Mouse (Mus musculus): ENCODE measurements around the gene Rnf220. TPM values are rescaled to one million over a fixed set of nuclear protein-coding genes. Genes with fewer than 3 reads are reported as not detected.

Rnf220 gene
- total and polyA plus RNA-seq, 3 experiments: 64.4 to 117 (median 86.8) TPM

GRCm38 (mm10) chr4:117494911-117495501, 1.8 kb downstream of the Rnf220 start:
- H3K79me2 ChIP-seq (replicated peaks; ENCODE audit: control insufficient read depth, extremely low read depth, insufficient read depth, poor library complexity, severe bottlenecking): no peaks in the 10 kb centered on the region
- peaks cover 0 to 7% of the 10 kb centered on the region in 2 experiments; a peak in 2 of 4 replicates for H3K4me1 ChIP-seq (ENCODE audit: control insufficient read depth in 1 of 2, insufficient read depth in 2 of 2)
- no peaks in the 10 kb centered on the region for H3K27me3 ChIP-seq (replicated peaks)
- peak overlapping the region; percentile 76; the same call in 1 of the 2 replicates for H3K4me2 ChIP-seq (ENCODE audit: insufficient read depth, low read depth, poor library complexity, severe bottlenecking)
- H3K9me3 ChIP-seq (replicated peaks; ENCODE audit: low read length): peaks cover 28% of the 10 kb centered on the region
- no peak overlapping the region for H3K4me3 ChIP-seq (replicated peaks in 1 of 3; ENCODE audit: low read depth in 2 of 3, low read length in 2 of 3, poor library complexity in 1 of 3)
- dilution Hi-C loops (cut with MboI; ENCODE audit: extremely low pct_ligation_motif_present, extremely low pct_unique_long_range_greater_than_20kb, low sequenced_read_pairs): no loop called here
- DNase-seq (ENCODE audit: extremely low read depth): no peak
- H3K27ac ChIP-seq (ENCODE audit: insufficient read depth, low read depth): no peak overlapping the region
- in situ Hi-C loops (cut with MboI; ENCODE audit: low pct_ligation_motif_present, low pct_unique_long_range_greater_than_20kb, low sequenced_read_pairs): no loop called here
- TF ChIP-seq TCF12 (IDR thresholded peaks at IDR 0.05; ENCODE audit: low read depth, low read length) (no peak), KAT2A (IDR thresholded peaks at IDR 0.05; ENCODE audit: insufficient replicate concordance, low read length) (no peak), SMC3 (IDR thresholded peaks at IDR 0.05; ENCODE audit: low read depth, low read length) (no peak), MEF2A (IDR thresholded peaks at IDR 0.05; ENCODE audit: borderline replicate concordance, low read depth, low read length) (no peak), USF1 (IDR thresholded peaks at IDR 0.05; ENCODE audit: low read depth, low read length) (no peak), MYC (IDR thresholded peaks at IDR 0.05; ENCODE audit: low read depth, low read length) (no peak), CHD1 (IDR thresholded peaks at IDR 0.05; ENCODE audit: low read depth, low read length) (no peak), MXI1 (IDR thresholded peaks at IDR 0.05; ENCODE audit: low read depth, low read length) (no peak), MAFK (IDR thresholded peaks at IDR 0.05; ENCODE audit: insufficient replicate concordance, low read length) (no peak), SIN3A (IDR thresholded peaks at IDR 0.05; ENCODE audit: low read length) (no peak), IRF4 (IDR thresholded peaks at IDR 0.05; ENCODE audit: low read depth, low read length) (no peak), POLR2AphosphoS2 (IDR thresholded peaks at IDR 0.05; ENCODE audit: low read depth, low read length) (no peak), RCOR1 (conservative IDR thresholded peaks at IDR 0.05; ENCODE audit: low read depth, low read length) (no peak), USF2 (conservative IDR thresholded peaks at IDR 0.05; ENCODE audit: low read depth, low read length) (no peak), PAX5 (IDR thresholded peaks at IDR 0.05; ENCODE audit: low read length) (no peak), GABPA (IDR thresholded peaks at IDR 0.05; ENCODE audit: insufficient replicate concordance, low read depth, low read length) (no peak), ETS1 (conservative IDR thresholded peaks at IDR 0.05; ENCODE audit: low read depth, low read length) (no peak), MAX (IDR thresholded peaks at IDR 0.05; ENCODE audit: low read length) (no peak)
- no peaks in the 10 kb centered on the region for H3K36me3 ChIP-seq (replicated peaks in 1 of 2; ENCODE audit: control insufficient read depth in 1 of 2, insufficient read depth in 1 of 2, low read length in 1 of 2)
- H3K9ac ChIP-seq (ENCODE audit: insufficient read depth, low read depth): no peak overlapping the region

All from CH12.LX (cell line).